Mouse (Mus musculus): Measurements from ENCODE around the gene Myh6.

DNA sequence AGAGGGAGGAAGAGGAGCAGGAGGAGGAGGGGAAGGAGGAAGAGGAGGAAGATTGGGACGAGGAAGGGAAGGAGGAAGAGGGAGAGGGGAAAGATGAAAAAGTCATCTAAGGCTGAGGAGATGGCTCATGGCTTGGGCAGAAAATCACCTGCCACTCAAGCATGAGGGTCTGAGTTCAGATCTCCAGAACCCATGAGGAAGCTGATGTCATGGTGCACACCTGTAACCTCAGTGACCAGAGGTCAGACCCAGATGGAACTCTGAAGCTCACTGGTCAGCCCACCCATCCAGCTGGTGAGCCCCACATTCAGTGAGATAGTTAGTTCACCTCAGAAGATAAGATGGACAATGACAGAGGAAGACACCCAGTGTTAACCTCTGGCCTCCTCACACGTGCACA, 21.8 kb downstream of the Myh6 start:
- no peak for TF ChIP-seq CTCF (IDR thresholded peaks at IDR 0.05; ENCODE audit: low read depth)
- TF ChIP-seq EP300 (IDR thresholded peaks at IDR 0.05; ENCODE audit: low read depth): no peak

Measured in heart, postnatal 0 days (tissue).